ENCODE assay signal across 24 mouse cellular contexts in the genomic region with DNA sequence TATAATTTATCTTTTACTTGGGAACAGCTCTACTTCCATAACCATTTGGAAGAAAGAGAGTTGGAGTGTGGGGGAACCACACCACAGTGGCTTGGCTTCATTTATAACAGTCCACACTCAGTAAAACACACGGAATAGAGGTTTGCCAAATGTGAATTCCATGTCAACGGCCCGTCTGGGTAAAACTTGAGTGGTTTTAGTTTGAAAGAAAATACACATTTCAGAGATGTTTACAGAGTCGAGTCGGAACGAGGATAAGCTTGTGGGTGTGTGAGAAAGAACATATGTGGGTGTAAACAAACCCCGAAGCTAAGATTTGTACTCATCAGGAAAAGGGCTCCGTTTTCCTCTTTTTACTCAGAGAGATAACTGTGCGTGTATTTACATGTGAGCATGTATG.
A peak's percentile ranks its signal among the peaks of the same experiment; 100 is the strongest.
DNase-seq lines count a peak whose midpoint lies in the region; ATAC-seq and TF ChIP-seq lines count a peak whose summit lies in the region.
"Had no signal": no experiment of that assay in that cellular context is flagged by ENCODE, and none has a peak within 500 bp of the region (broad histone marks: within the 10 kb centered on the region; RNA-seq: fewer than 3 reads in every experiment).

No protein-coding gene starts in this region.

- H3K9me3 ChIP-seq in forebrain, postnatal 0 days (ENCODE audit: low read length), result no peaks in the 10 kb centered on the region
- H3K9me3 ChIP-seq in forebrain, embryonic 10.5 days, result no peaks in the 10 kb centered on the region
- H3K9me3 ChIP-seq in limb, embryonic 14.5 days (ENCODE audit: control insufficient read depth, low read length), result no peaks in the 10 kb centered on the region
- no peaks in the 10 kb centered on the region for H3K9me3 ChIP-seq in limb, embryonic 10.5 days (replicated peaks)
- no peaks in the 10 kb centered on the region for H3K9me3 ChIP-seq in limb, embryonic 15.5 days
- H3K9me3 ChIP-seq: forebrain, embryonic 12.5 days; hindbrain, embryonic 15.5 days; midbrain, embryonic 12.5 days had no signal

- no peak overlapping the region for H3K9ac ChIP-seq in forebrain, postnatal 0 days
- H3K9ac ChIP-seq in limb, embryonic 14.5 days (ENCODE audit: low read depth, low read length, severe bottlenecking), result no peak overlapping the region
- no peak overlapping the region for H3K9ac ChIP-seq in limb, embryonic 15.5 days
- H3K9ac ChIP-seq: forebrain, embryonic 12.5 days; hindbrain, embryonic 15.5 days; liver, postnatal 0 days; midbrain, embryonic 12.5 days had no signal

- no peak overlapping the region for H3K4me3 ChIP-seq in forebrain, postnatal 0 days (ENCODE audit: low read depth, low read length)
- no peak overlapping the region for H3K4me3 ChIP-seq in forebrain, embryonic 10.5 days
- H3K4me3 ChIP-seq in limb, embryonic 14.5 days (replicated peaks; ENCODE audit: low read length), result no peak overlapping the region
- no peak overlapping the region for H3K4me3 ChIP-seq in limb, embryonic 10.5 days
- no peak overlapping the region for H3K4me3 ChIP-seq in limb, embryonic 15.5 days
- H3K4me3 ChIP-seq: forebrain, embryonic 12.5 days; heart, adult 2 months; hindbrain, embryonic 15.5 days; midbrain, embryonic 12.5 days had no signal

- H3K36me3 ChIP-seq in forebrain, postnatal 0 days (ENCODE audit: insufficient read depth), result no peaks in the 10 kb centered on the region
- peaks cover 9% of the 10 kb centered on the region for H3K36me3 ChIP-seq in forebrain, embryonic 10.5 days (replicated peaks)
- H3K36me3 ChIP-seq in limb, embryonic 14.5 days (ENCODE audit: control insufficient read depth, insufficient read depth, low read length), result no peaks in the 10 kb centered on the region
- H3K36me3 ChIP-seq in limb, embryonic 10.5 days, result peaks cover 10% of the 10 kb centered on the region; the same call in 1 of the 2 replicates
- no peaks in the 10 kb centered on the region for H3K36me3 ChIP-seq in limb, embryonic 15.5 days
- H3K36me3 ChIP-seq: forebrain, embryonic 12.5 days; hindbrain, embryonic 15.5 days; midbrain, embryonic 12.5 days had no signal

- H3K27me3 ChIP-seq in forebrain, postnatal 0 days (ENCODE audit: insufficient read depth, low read length), result no peaks in the 10 kb centered on the region
- H3K27me3 ChIP-seq in forebrain, embryonic 10.5 days (ENCODE audit: poor library complexity, severe bottlenecking), result peaks cover 57% of the 10 kb centered on the region
- H3K27me3 ChIP-seq in limb, embryonic 14.5 days (ENCODE audit: control insufficient read depth, insufficient read depth, low read length), result no peaks in the 10 kb centered on the region
- H3K27me3 ChIP-seq in limb, embryonic 10.5 days (ENCODE audit: low read depth, poor library complexity, severe bottlenecking), result no peaks in the 10 kb centered on the region
- no peaks in the 10 kb centered on the region for H3K27me3 ChIP-seq in limb, embryonic 15.5 days
- H3K27me3 ChIP-seq: hindbrain, embryonic 15.5 days; Patski had no signal

- H3K4me2 ChIP-seq in forebrain, postnatal 0 days (ENCODE audit: low read depth), result no peak overlapping the region
- H3K4me2 ChIP-seq in limb, embryonic 14.5 days (replicated peaks; ENCODE audit: low read depth, low read length, severe bottlenecking), result no peak overlapping the region
- no peak overlapping the region for H3K4me2 ChIP-seq in limb, embryonic 15.5 days
- H3K4me2 ChIP-seq: forebrain, embryonic 12.5 days; hindbrain, embryonic 15.5 days; midbrain, embryonic 12.5 days had no signal

- no peak for TF ChIP-seq CTCF in forebrain, postnatal 0 days (IDR thresholded peaks at IDR 0.05; ENCODE audit: low read depth)

- TF ChIP-seq POLR2A in limb, embryonic 14.5 days (IDR thresholded peaks at IDR 0.05; ENCODE audit: borderline replicate concordance, extremely low read depth, insufficient read depth, insufficient read length), result no peak

- DNase-seq in forebrain, postnatal 0 days, result no peak
- DNase-seq in forebrain, embryonic 10.5 days (ENCODE audit: extremely low spot score, low spot score), result no peak
- no peak for DNase-seq in limb, embryonic 14.5 days (ENCODE audit: low spot score)
- DNase-seq in limb, embryonic 10.5 days (ENCODE audit: low spot score), result no peak
- DNase-seq in brain, adult 2 months (ENCODE audit: low read depth, low spot score), result peak; percentile 38
- DNase-seq in ovary, postnatal 10 days (ENCODE audit: low spot score), result no peak
- DNase-seq: adrenal gland, postnatal 14 days; cerebellum, adult 11 months; cerebellum, postnatal 10 days; gastrocnemius, postnatal 25 days; heart, adult 2 months; heart, postnatal 4 days; kidney, adult 8-10 months; kidney, postnatal 25 days; layer of hippocampus, adult 9-11 months; liver, postnatal 0 days; spleen, adult 18-20 months; thymus, postnatal 14 days had no signal

- H3K27ac ChIP-seq in forebrain, postnatal 0 days (ENCODE audit: low read depth, low read length), result no peak overlapping the region
- H3K27ac ChIP-seq in forebrain, embryonic 10.5 days, result no peak overlapping the region
- 0 out of 2 replicates have a peak overlapping the region, but pooled peaks have one; percentile 33 for H3K27ac ChIP-seq in limb, embryonic 14.5 days (replicated peaks; ENCODE audit: low read depth, low read length)
- H3K27ac ChIP-seq in limb, embryonic 10.5 days, result no peak overlapping the region
- peak overlapping the region; percentile 14; the same call in 1 of the 2 replicates for H3K27ac ChIP-seq in limb, embryonic 15.5 days
- H3K27ac ChIP-seq: forebrain, embryonic 12.5 days; heart, adult 2 months; hindbrain, embryonic 15.5 days; midbrain, embryonic 12.5 days had no signal

- 54% methylated on average over 9 of the region's 9 CpGs for WGBS in forebrain, postnatal 0 days
- WGBS in forebrain, embryonic 10.5 days, result 94% methylated on average over 9 of the region's 9 CpGs
- 67% methylated on average over 9 of the region's 9 CpGs for WGBS in limb, embryonic 14.5 days
- 88% methylated on average over 9 of the region's 9 CpGs for WGBS in limb, embryonic 10.5 days
- WGBS in limb, embryonic 15.5 days, result 53% methylated on average over 9 of the region's 9 CpGs

- H3K4me1 ChIP-seq in forebrain, postnatal 0 days (ENCODE audit: insufficient read depth), result 0 out of 2 replicates have a peak, but pooled peaks cover 9% of the 10 kb centered on the region
- peaks cover 76% of the 10 kb centered on the region for H3K4me1 ChIP-seq in forebrain, embryonic 10.5 days
- H3K4me1 ChIP-seq in limb, embryonic 14.5 days (ENCODE audit: control insufficient read depth, insufficient read depth, low read length), result peaks cover 63% of the 10 kb centered on the region
- peaks cover 99% of the 10 kb centered on the region for H3K4me1 ChIP-seq in limb, embryonic 10.5 days
- peaks cover 83% of the 10 kb centered on the region for H3K4me1 ChIP-seq in limb, embryonic 15.5 days

- peak; percentile 33 for ATAC-seq in forebrain, postnatal 0 days
- ATAC-seq in limb, embryonic 14.5 days (ENCODE audit: low FRiP score, low read depth), result no peak
- ATAC-seq in limb, embryonic 15.5 days (ENCODE audit: insufficient number of reproducible peaks, low FRiP score, low TSS enrichment, low read depth), result no peak
- ATAC-seq: CD4-positive, CD25-positive, alpha-beta regulatory T cell, adult 4 months; liver, postnatal 0 days; Patski had no signal

Comparison
In these comparisons a context has a peak if more than half of its experiments do, and no peak if none do; other contexts are left out.
1. H3K27ac ChIP-seq: peak in limb, embryonic 14.5 days (single experiment) and limb, embryonic 15.5 days (single experiment); none in forebrain, postnatal 0 days (single experiment), forebrain, embryonic 10.5 days (single experiment) and limb, embryonic 10.5 days (single experiment).